Mouse (Mus musculus): ENCODE results near the gene Pnmt. TPM values are rescaled to one million over a fixed set of nuclear protein-coding genes. Genes with fewer than 3 reads are reported as not detected.

The Pnmt gene
- total RNA-seq, 2 experiments from 2014 or later = 1.8 to 5.9 TPM

GRCm38 (mm10) chr11:98360866-98361521 lies 25.3 kb upstream of the Pnmt start:
- DNase-seq = peak; percentile 49
- Histone ChIP-seq H3K4me3 (peak overlapping the region; percentile 40), H3K27ac (peak overlapping the region; percentile 82)
- TF ChIP-seq CTCF (IDR thresholded peaks at IDR 0.05) = no peak
- intact Hi-C loops (cut with DNase I) = no loop called here

DNA sequence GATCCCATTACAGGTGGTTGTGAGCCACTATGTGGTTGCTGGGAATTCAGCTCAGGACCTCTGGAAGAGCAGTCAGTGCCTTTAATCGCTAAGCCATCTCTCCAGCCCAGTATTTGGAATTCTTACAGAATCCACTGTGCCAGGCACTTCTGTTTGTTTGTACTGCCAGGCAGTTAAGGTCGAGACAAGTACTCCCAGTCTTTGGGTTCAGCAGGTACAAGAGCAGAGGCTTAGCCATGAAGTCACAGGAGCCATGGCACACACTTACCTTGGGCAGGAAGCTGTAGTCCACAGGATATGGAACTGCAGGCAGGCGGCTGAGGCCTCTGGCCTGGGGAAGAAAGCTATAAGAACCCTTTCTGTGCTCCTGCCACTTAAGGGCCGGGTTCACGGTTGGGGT lies 22.4 kb upstream of the Pnmt start:
- TF ChIP-seq CTCF (IDR thresholded peaks at IDR 0.05) = no peak

GRCm38 (mm10) chr11:98364410-98364809 lies 21.8 kb upstream of the Pnmt start:
- no peak for TF ChIP-seq CTCF (IDR thresholded peaks at IDR 0.05)
- no peak overlapping the region for H3K27ac ChIP-seq
- H3K4me3 ChIP-seq = no peak overlapping the region
- DNase-seq = no peak
- intact Hi-C loops (cut with DNase I) = no loop called here

More for the DNA sequence above, 22.4 kb upstream of the Pnmt start:
- intact Hi-C loops (cut with DNase I) = no loop called here
- no peak for DNase-seq
- Histone ChIP-seq H3K4me3 (no peak overlapping the region), H3K27ac (no peak overlapping the region)

- no peak for DNase-seq
- Histone ChIP-seq H3K27ac (peak overlapping the region; percentile 82), H3K4me3 (no peak overlapping the region)
- intact Hi-C loops (cut with DNase I) = no loop called here
- TF ChIP-seq CTCF (IDR thresholded peaks at IDR 0.05) = no peak
These were observed 20.0 kb upstream of the Pnmt start for GRCm38 (mm10) chr11:98366290-98366689.

- intact Hi-C loops (cut with DNase I) = no loop called here
- Histone ChIP-seq H3K27ac (peak overlapping the region; percentile 82), H3K4me3 (0 out of 2 replicates have a peak overlapping the region, but pooled peaks have one; percentile 13)
- DNase-seq = peak; percentile 64
- no peak for TF ChIP-seq CTCF (IDR thresholded peaks at IDR 0.05)
These were observed 18.9 kb upstream of the Pnmt start for GRCm38 (mm10) chr11:98367171-98367862.

GRCm38 (mm10) chr11:98367863-98368186 lies 18.4 kb upstream of the Pnmt start:
- no peak for TF ChIP-seq CTCF (IDR thresholded peaks at IDR 0.05)
- H3K4me3 ChIP-seq = no peak overlapping the region
- intact Hi-C loops (cut with DNase I) = no loop called here
- DNase-seq = peak; percentile 73
- peak overlapping the region; percentile 82 for H3K27ac ChIP-seq

DNA sequence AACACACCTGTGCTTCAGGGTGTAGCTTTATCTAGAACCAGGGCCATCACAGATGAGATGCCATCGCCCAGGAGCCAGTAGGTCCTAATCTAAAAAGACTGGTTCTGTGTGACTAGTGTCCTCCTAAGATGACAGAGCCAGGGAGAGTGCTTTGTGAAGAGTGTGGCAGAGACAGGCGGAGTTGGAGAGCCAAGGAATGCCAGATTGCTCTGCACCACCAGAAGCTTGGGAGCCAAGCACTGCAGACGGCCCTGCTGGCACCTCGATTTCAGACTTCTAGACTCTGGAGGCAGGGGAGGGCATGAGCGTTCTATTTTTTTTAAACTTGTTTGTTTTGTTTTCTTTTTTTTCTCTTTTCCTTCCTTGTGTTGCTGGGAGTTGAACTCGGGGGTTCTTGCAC lies 16.9 kb upstream of the Pnmt start:
- TF ChIP-seq CTCF (IDR thresholded peaks at IDR 0.05) = no peak
- Histone ChIP-seq H3K27ac (no peak overlapping the region), H3K4me3 (no peak overlapping the region)
- intact Hi-C loops (cut with DNase I) = no loop called here
- DNase-seq = no peak

DNA sequence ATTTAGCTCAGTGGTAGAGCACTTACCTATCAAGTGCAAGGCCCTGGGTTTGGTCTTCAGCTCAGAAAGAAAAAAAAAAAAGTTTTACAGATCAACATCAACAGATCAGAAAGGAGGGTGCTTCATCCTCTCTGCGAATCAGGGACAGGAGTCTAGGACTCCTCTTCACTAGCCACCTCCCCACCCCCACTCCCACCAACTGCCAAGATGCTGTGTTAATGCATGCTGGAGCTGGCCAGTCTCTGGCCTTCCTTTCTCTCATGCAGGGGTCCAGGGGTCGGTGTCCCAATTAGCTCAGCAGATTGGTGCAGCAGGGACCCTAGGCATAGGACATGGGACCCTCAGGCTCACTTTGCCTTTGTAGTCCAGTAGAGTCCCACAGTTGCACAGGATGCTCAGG lies 15.7 kb upstream of the Pnmt start:
- H3K27ac ChIP-seq = no peak overlapping the region
- no peak for DNase-seq
- intact Hi-C loops (cut with DNase I) = loop anchor here (10.0 kb wide), 1 partner anchor 334 kb away; the partner anchor contains the start of gene Csf3
- TF ChIP-seq CTCF (IDR thresholded peaks at IDR 0.05) = no peak
- H3K4me3 ChIP-seq = no peak overlapping the region

DNA sequence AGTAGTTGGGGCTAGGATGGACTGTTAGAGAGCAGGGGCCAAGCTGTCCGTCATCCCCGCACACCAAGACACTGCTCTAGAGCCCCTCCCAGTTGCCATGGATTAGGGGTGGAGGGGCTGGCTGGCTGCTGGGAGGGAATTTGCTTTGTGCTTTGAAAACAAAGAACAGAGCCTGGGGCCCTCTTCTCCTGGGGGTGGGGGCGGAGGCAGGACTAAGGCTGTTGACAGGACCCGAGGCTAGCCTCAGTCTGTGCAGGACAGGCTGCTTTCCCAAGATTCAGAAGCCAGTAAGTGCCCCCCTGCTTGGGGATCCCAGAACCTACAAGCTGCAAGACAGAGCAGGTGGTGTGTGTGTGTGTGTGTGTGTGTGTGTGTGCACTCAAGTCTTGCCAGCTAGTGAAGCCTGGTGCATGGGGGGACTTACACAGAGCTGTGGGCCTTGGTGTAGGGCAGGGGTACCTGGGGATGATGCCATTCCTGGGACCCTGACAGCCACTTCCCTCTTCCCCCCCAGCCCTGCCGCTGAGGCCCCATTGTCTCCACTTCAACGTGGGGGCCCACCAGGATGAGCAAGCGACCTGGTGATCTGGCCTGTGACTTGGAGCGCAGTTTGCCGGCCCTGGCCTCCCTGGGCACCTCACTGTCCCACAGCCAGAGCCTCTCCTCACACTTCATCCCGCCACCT lies 14.6 kb upstream of the Pnmt start:
- H3K27ac ChIP-seq = no peak overlapping the region
- no peak overlapping the region for H3K4me3 ChIP-seq
- no peak for DNase-seq
- TF ChIP-seq CTCF (IDR thresholded peaks at IDR 0.05) = no peak
- intact Hi-C loops (cut with DNase I) = loop anchor here (10.0 kb wide), 1 partner anchor 333 kb away; the partner anchor contains the start of gene Csf3

- Histone ChIP-seq H3K27ac (no peak overlapping the region), H3K4me3 (no peak overlapping the region)
- peak; percentile 95 for TF ChIP-seq CTCF (IDR thresholded peaks at IDR 0.05)
- peak; percentile 67 for DNase-seq
- intact Hi-C loops (cut with DNase I) = loop anchor here (10.0 kb wide), 1 partner anchor 332 kb away; the partner anchor contains the start of gene Csf3
These were observed 13.8 kb upstream of the Pnmt start for GRCm38 (mm10) chr11:98372406-98372805.

DNA sequence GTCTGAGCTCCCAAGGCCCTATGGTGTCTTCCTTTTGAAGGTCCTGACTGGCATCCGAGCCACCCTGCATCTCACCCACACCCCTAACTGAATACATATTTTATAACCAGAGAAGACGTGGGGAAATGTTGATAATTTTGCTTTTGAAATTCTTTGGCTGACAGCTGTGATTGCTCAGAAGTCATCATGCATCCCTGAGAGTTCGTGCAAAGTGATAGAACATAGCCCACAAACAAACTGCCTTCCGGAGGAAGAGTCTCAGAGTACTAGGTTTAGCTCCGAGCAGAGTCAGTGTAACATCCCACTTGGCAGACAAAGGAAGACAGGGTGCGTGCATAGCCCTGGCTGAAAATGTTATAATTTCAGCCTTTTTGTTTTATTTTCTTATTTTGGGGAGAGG lies 13.0 kb upstream of the Pnmt start:
- H3K27ac ChIP-seq = no peak overlapping the region
- no peak for DNase-seq
- no peak overlapping the region for H3K4me3 ChIP-seq
- intact Hi-C loops (cut with DNase I) = loop anchor here (10.0 kb wide), 1 partner anchor 332 kb away; the partner anchor contains the start of gene Csf3
- no peak for TF ChIP-seq CTCF (IDR thresholded peaks at IDR 0.05)

DNA sequence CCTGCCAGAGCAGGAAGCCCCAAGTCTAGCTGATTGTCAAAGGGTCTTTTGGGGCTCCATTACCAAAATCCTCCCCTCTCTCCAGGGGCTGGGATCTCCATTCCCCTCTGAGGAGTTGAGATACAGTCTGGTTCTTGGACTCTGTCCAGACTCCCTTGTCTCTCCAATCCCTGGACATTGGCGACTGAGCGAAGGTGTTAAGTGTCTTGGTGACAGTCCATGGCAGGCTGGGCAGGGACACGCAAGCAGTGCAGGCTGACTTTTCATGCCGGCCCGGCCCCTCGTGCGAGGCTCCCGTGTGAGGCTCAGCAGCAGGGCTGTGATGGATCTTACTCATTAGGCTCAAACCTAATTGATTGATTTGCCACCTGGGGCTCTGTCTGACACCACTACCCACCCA lies 12.0 kb upstream of the Pnmt start:
- H3K27ac ChIP-seq = peak overlapping the region; percentile 70
- TF ChIP-seq CTCF (IDR thresholded peaks at IDR 0.05) = no peak
- intact Hi-C loops (cut with DNase I) = loop anchor here (10.0 kb wide), 1 partner anchor 331 kb away; the partner anchor contains the start of gene Csf3
- DNase-seq = peak; percentile 75
- no peak overlapping the region for H3K4me3 ChIP-seq

DNA sequence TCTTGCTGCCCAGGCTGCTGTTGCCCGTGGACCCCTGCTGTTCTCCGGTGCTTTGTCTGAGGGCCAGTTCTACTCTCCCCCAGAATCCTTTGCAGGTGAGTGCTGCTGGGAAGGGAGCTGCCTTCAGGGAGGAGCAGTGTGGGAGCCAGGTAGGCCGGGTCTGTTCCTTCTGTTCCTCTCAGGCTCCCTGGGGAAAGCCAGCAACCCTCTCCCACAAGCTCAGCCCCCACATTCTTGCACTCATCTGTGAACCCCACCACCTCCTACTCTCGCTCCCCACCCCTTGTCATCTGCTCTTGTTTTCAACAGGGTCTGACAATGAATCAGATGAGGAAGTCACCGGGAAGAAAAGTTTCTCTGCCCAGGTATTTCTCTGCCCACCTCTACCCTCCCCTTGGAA lies 9.5 kb upstream of the Pnmt start:
- Histone ChIP-seq H3K27ac (peak overlapping the region; percentile 93), H3K4me3 (no peak overlapping the region)
- intact Hi-C loops (cut with DNase I) = loop anchor here (5.0 to 10.0 kb wide), 2 partner anchors 328 to 396 kb away; partner anchors contain the start of gene Csf3
- no peak for DNase-seq
- TF ChIP-seq CTCF (IDR thresholded peaks at IDR 0.05) = no peak
